ENCODE assay signal across 15 mouse cellular contexts in genomic region chr6:6459006-6459917, GRCm38 (mm10).
A peak's percentile ranks its signal among the peaks of the same experiment; 100 is the strongest.
DNase-seq lines count a peak whose midpoint lies in the region; ATAC-seq lines count a peak whose summit lies in the region.
"Had no signal": no experiment of that assay in that cellular context is flagged by ENCODE, and none has a peak within 500 bp of the region (broad histone marks: within the 10 kb centered on the region; RNA-seq: fewer than 3 reads in every experiment).

No protein-coding gene starts in this region.

- H3K9me3 ChIP-seq in heart, embryonic 12.5 days (replicated peaks) = no peaks in the 10 kb centered on the region
- no peaks in the 10 kb centered on the region for H3K9me3 ChIP-seq in embryonic facial prominence, embryonic 11.5 days (replicated peaks; ENCODE audit: control insufficient read depth, low read length)
- no peaks in the 10 kb centered on the region for H3K9me3 ChIP-seq in hindbrain, embryonic 13.5 days
- H3K9me3 ChIP-seq in midbrain, embryonic 15.5 days = no peaks in the 10 kb centered on the region

- intact Hi-C loops in heart, postnatal 36 days (cut with DNase I) = no loop called here

- peaks cover 10% of the 10 kb centered on the region for H3K4me1 ChIP-seq in heart, embryonic 12.5 days (replicated peaks)
- 0 out of 2 replicates have a peak, but pooled peaks cover 3% of the 10 kb centered on the region for H3K4me1 ChIP-seq in embryonic facial prominence, embryonic 11.5 days (ENCODE audit: control insufficient read depth, insufficient read depth, low read length)
- H3K4me1 ChIP-seq in hindbrain, embryonic 13.5 days (replicated peaks) = peaks cover 16% of the 10 kb centered on the region
- peaks cover 15% of the 10 kb centered on the region for H3K4me1 ChIP-seq in midbrain, embryonic 15.5 days

- no peak for ATAC-seq in heart, embryonic 12.5 days (ENCODE audit: insufficient number of reproducible peaks, low FRiP score)
- ATAC-seq in embryonic facial prominence, embryonic 11.5 days (replicated peaks; ENCODE audit: insufficient number of reproducible peaks, low FRiP score, low TSS enrichment, low read depth) = no peak; the same call in 1 of the 2 replicates
- ATAC-seq in hindbrain, embryonic 13.5 days (ENCODE audit: low FRiP score) = peak; percentile 88
- peak; percentile 89 for ATAC-seq in midbrain, embryonic 15.5 days (replicated peaks)
- no peak for ATAC-seq in granulocyte monocyte progenitor cell, adult 5-6 weeks (replicated peaks; ENCODE audit: poor library complexity, severe bottlenecking)

- no peak overlapping the region for H3K9ac ChIP-seq in heart, embryonic 12.5 days
- no peak overlapping the region for H3K9ac ChIP-seq in embryonic facial prominence, embryonic 11.5 days (replicated peaks; ENCODE audit: low read length)
- no peak overlapping the region; the same call in 1 of the 2 replicates for H3K9ac ChIP-seq in hindbrain, embryonic 13.5 days
- no peak overlapping the region for H3K9ac ChIP-seq in midbrain, embryonic 15.5 days

- 27% methylated on average over 14 of the region's 14 CpGs for WGBS in heart, embryonic 12.5 days
- 22% methylated on average over 14 of the region's 14 CpGs for WGBS in embryonic facial prominence, embryonic 11.5 days
- 20% methylated on average over 14 of the region's 14 CpGs for WGBS in hindbrain, embryonic 13.5 days
- 12% methylated on average over 14 of the region's 14 CpGs for WGBS in midbrain, embryonic 15.5 days

- DNase-seq in heart, postnatal 36 days = no peak
- peak; percentile 32 for DNase-seq in embryonic facial prominence, embryonic 11.5 days (ENCODE audit: low spot score)
- DNase-seq in frontal cortex, adult 2 months (ENCODE audit: extremely low spot score in 1 of 2, low spot score in 1 of 2) = no peak
- DNase-seq in c-Kit-positive CD71-positive TER-119-positive erythroid progenitor cells, embryonic 14.5 days (ENCODE audit: low spot score) = no peak
- DNase-seq: adrenal gland, postnatal 10 days; cerebellum, adult 2 months; lung, adult 18-20 months; right cerebral cortex, adult 18-20 months had no signal

- H3K27me3 ChIP-seq in heart, embryonic 12.5 days (replicated peaks) = 0 out of 2 replicates have a peak, but pooled peaks cover 5% of the 10 kb centered on the region
- no peaks in the 10 kb centered on the region for H3K27me3 ChIP-seq in embryonic facial prominence, embryonic 11.5 days (ENCODE audit: control insufficient read depth, insufficient read depth, low read length)
- H3K27me3 ChIP-seq in hindbrain, embryonic 13.5 days = no peaks in the 10 kb centered on the region
- H3K27me3 ChIP-seq in midbrain, embryonic 15.5 days (replicated peaks) = no peaks in the 10 kb centered on the region

- H3K4me2 ChIP-seq in heart, embryonic 12.5 days = peak overlapping the region; percentile 13; the same call in 1 of the 2 replicates
- no peak overlapping the region for H3K4me2 ChIP-seq in embryonic facial prominence, embryonic 11.5 days (ENCODE audit: low read depth, low read length)
- H3K4me2 ChIP-seq in hindbrain, embryonic 13.5 days = peak overlapping the region; percentile 32
- H3K4me2 ChIP-seq in midbrain, embryonic 15.5 days = peak overlapping the region; percentile 29

- H3K27ac ChIP-seq in heart, embryonic 12.5 days (ENCODE audit: poor library complexity, severe bottlenecking) = no peak overlapping the region
- H3K27ac ChIP-seq in embryonic facial prominence, embryonic 11.5 days (replicated peaks; ENCODE audit: low read depth, low read length) = no peak overlapping the region
- 0 out of 2 replicates have a peak overlapping the region, but pooled peaks have one; percentile 31 for H3K27ac ChIP-seq in hindbrain, embryonic 13.5 days
- peak overlapping the region; percentile 7; the same call in 1 of the 2 replicates for H3K27ac ChIP-seq in midbrain, embryonic 15.5 days
- H3K27ac ChIP-seq: kidney, postnatal 0 days; stomach, postnatal 0 days had no signal

- H3K36me3 ChIP-seq in heart, embryonic 12.5 days = no peaks in the 10 kb centered on the region
- H3K36me3 ChIP-seq in embryonic facial prominence, embryonic 11.5 days (replicated peaks; ENCODE audit: control insufficient read depth, insufficient read depth, low read depth, low read length) = no peaks in the 10 kb centered on the region
- H3K36me3 ChIP-seq in hindbrain, embryonic 13.5 days = no peaks in the 10 kb centered on the region
- no peaks in the 10 kb centered on the region for H3K36me3 ChIP-seq in midbrain, embryonic 15.5 days (replicated peaks)

- H3K4me3 ChIP-seq in heart, embryonic 12.5 days = no peak overlapping the region
- H3K4me3 ChIP-seq in embryonic facial prominence, embryonic 11.5 days (ENCODE audit: low read depth, low read length) = no peak overlapping the region
- peak overlapping the region; percentile 6; the same call in 1 of the 2 replicates for H3K4me3 ChIP-seq in hindbrain, embryonic 13.5 days
- no peak overlapping the region for H3K4me3 ChIP-seq in midbrain, embryonic 15.5 days
- H3K4me3 ChIP-seq: erythroblast, embryonic 14.5 days had no signal

Comparison
In these comparisons a context has a peak if more than half of its experiments do, and no peak if none do; other contexts are left out.
1. ATAC-seq: peak in hindbrain, embryonic 13.5 days (single experiment) and midbrain, embryonic 15.5 days (single experiment); none in heart, embryonic 12.5 days (single experiment), embryonic facial prominence, embryonic 11.5 days (single experiment) and granulocyte monocyte progenitor cell, adult 5-6 weeks (single experiment).
2. H3K27ac ChIP-seq: peak in hindbrain, embryonic 13.5 days (single experiment) and midbrain, embryonic 15.5 days (single experiment); none in heart, embryonic 12.5 days (single experiment) and embryonic facial prominence, embryonic 11.5 days (single experiment).